Mouse (Mus musculus): ENCODE measurements at regions not wholly inside any gene's neighbourhood (a gene's known extent, or its start where the extent isn't known, plus 50 kb on each side); places are given as distances from the start of the nearest gene placed in this dataset.

GRCm38 (mm10) chr13:91371596-91371987 lies 88.5 kb upstream of the Ssbp2 start:
- TF ChIP-seq ZNF384 (IDR thresholded peaks at IDR 0.05; ENCODE audit: low read depth, low read length) (no peak), CTCF (IDR thresholded peaks at IDR 0.05 in 2 of 3, conservative IDR thresholded peaks at IDR 0.05 in 1 of 3; ENCODE audit: control insufficient read depth in 1 of 3, insufficient read depth in 1 of 3, low read depth in 2 of 3, low read length in 3 of 3, poor library complexity in 1 of 3, severe bottlenecking in 1 of 3) (no peak), USF1 (IDR thresholded peaks at IDR 0.05; ENCODE audit: low read depth, low read length) (no peak), EP300 (IDR thresholded peaks at IDR 0.05; ENCODE audit: low read depth in 1 of 2, low read length in 2 of 2) (no peak), KAT2A (conservative IDR thresholded peaks at IDR 0.05; ENCODE audit: low read depth, low read length) (no peak), E2F4 (IDR thresholded peaks at IDR 0.05; ENCODE audit: borderline replicate concordance, low read depth, low read length) (no peak), POLR2A (IDR thresholded peaks at IDR 0.05; ENCODE audit: control insufficient read depth in 1 of 2, insufficient read depth in 1 of 2, low read depth in 1 of 2, low read length in 2 of 2, poor library complexity in 1 of 2) (no peak), USF2 (IDR thresholded peaks at IDR 0.05; ENCODE audit: borderline replicate concordance in 1 of 2, insufficient read depth in 1 of 2, low read depth in 1 of 2, low read length in 2 of 2) (no peak)

All from MEL (cell line).